Comparison of ENCODE assay signal across 15 mouse cellular contexts in the genomic region with DNA sequence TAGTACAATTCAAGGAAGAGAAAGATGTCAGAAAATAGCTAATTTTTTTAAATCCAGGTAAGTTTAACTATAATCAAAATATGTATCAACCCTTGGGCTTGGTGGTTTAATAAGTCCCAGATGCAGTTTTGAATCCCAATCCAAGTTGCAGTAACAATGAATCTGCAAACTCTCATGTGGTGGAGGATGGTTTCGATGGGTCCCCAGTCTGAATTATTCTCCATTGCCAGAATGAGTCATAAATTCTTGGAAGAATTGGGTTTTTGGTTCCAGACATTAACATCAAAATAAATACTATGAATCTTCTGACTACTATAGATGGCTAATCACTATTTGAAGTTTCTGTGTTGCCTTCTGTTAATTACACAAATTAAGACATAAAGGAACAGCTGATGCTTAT.
"Had no signal": no experiment of that assay in that cellular context is flagged by ENCODE, and none has a peak within 500 bp of the region (broad histone marks: within the 10 kb centered on the region; RNA-seq: fewer than 3 reads in every experiment).

No protein-coding gene starts in this region.

- H3K9ac ChIP-seq: neural tube, embryonic 13.5 days; neural tube, embryonic 15.5 days; stomach, embryonic 15.5 days had no signal

- H3K27ac ChIP-seq: neural tube, embryonic 13.5 days; neural tube, embryonic 15.5 days; stomach, embryonic 15.5 days; stomach, postnatal 0 days had no signal

- H3K4me1 ChIP-seq: neural tube, embryonic 15.5 days; stomach, embryonic 15.5 days had no signal

- DNase-seq: retina, postnatal 1 day; right cerebral cortex, adult 18-20 months; right cerebral cortex, postnatal 14 days; right cerebral cortex, postnatal 25 days; right cerebral cortex, postnatal 4 days; thymus, adult 18-20 months; thymus, adult 2 months; thymus, postnatal 14 days; thymus, postnatal 25 days; thymus, postnatal 36 days; thymus, postnatal 4 days had no signal

- H3K36me3 ChIP-seq: neural tube, embryonic 13.5 days; neural tube, embryonic 15.5 days; stomach, embryonic 15.5 days had no signal

- H3K9me3 ChIP-seq: neural tube, embryonic 13.5 days; neural tube, embryonic 15.5 days; stomach, embryonic 15.5 days had no signal

- H3K4me3 ChIP-seq: neural tube, embryonic 13.5 days; neural tube, embryonic 15.5 days; stomach, embryonic 15.5 days had no signal

- H3K4me2 ChIP-seq: neural tube, embryonic 13.5 days; neural tube, embryonic 15.5 days; stomach, embryonic 15.5 days had no signal

- H3K27me3 ChIP-seq: neural tube, embryonic 13.5 days; neural tube, embryonic 15.5 days; stomach, embryonic 15.5 days had no signal
